Mouse (Mus musculus): ENCODE measurements around the gene Igf2bp1.

Gene Igf2bp1

GRCm38 (mm10) chr11:96005403-96006271 is at the start of gene Igf2bp1:
Igf2bp1 (minus strand) TSS chr11:96005940.
- peak; percentile 8 for DNase-seq

- no peak for DNase-seq
Observed at GRCm38 (mm10) chr11:96050854-96051253, 45.1 kb upstream of the Igf2bp1 start.

- no peak for DNase-seq
Observed at GRCm38 (mm10) chr11:96049939-96050338, 44.2 kb upstream of the Igf2bp1 start.

GRCm38 (mm10) chr11:96047469-96048373 is 42.0 kb upstream of the Igf2bp1 start:
- DNase-seq = no peak

GRCm38 (mm10) chr11:96046793-96047192 is 41.1 kb upstream of the Igf2bp1 start:
- no peak for DNase-seq

GRCm38 (mm10) chr11:96046028-96046427 is 40.3 kb upstream of the Igf2bp1 start:
- DNase-seq = no peak

- DNase-seq = no peak
Observed at GRCm38 (mm10) chr11:96044803-96045567, 39.2 kb upstream of the Igf2bp1 start.

GRCm38 (mm10) chr11:96038560-96038959 is 32.8 kb upstream of the Igf2bp1 start:
- no peak for DNase-seq

- DNase-seq = no peak
Observed at GRCm38 (mm10) chr11:96037499-96037898, 31.8 kb upstream of the Igf2bp1 start.

- no peak for DNase-seq
Observed at GRCm38 (mm10) chr11:96035133-96035532, 29.4 kb upstream of the Igf2bp1 start.

- DNase-seq = peak; percentile 94
Observed at GRCm38 (mm10) chr11:96034596-96035052, 28.9 kb upstream of the Igf2bp1 start, which contains the start of gene Snf8. Snf8 (plus strand) TSS chr11:96034885.

- no peak for DNase-seq
Observed at GRCm38 (mm10) chr11:96034116-96034515, 28.4 kb upstream of the Igf2bp1 start.

GRCm38 (mm10) chr11:96033264-96033663 is 27.5 kb upstream of the Igf2bp1 start:
- DNase-seq = no peak

GRCm38 (mm10) chr11:96031701-96032100 is 26.0 kb upstream of the Igf2bp1 start:
- DNase-seq = no peak

- no peak for DNase-seq
Observed at GRCm38 (mm10) chr11:96030571-96030970, 24.8 kb upstream of the Igf2bp1 start.

GRCm38 (mm10) chr11:96028130-96028529 is 22.4 kb upstream of the Igf2bp1 start:
- no peak for DNase-seq

- DNase-seq = no peak
Observed at GRCm38 (mm10) chr11:96020622-96021021, 14.9 kb upstream of the Igf2bp1 start.

GRCm38 (mm10) chr11:96017941-96018351 is 12.2 kb upstream of the Igf2bp1 start:
- no peak for DNase-seq

GRCm38 (mm10) chr11:96015421-96015820 is 9.7 kb upstream of the Igf2bp1 start:
- no peak for DNase-seq

GRCm38 (mm10) chr11:96011982-96012381 is 6.2 kb upstream of the Igf2bp1 start:
- no peak for DNase-seq

GRCm38 (mm10) chr11:96008827-96009226 is 3.1 kb upstream of the Igf2bp1 start:
- DNase-seq = no peak

GRCm38 (mm10) chr11:96007516-96008235 is 1.9 kb upstream of the Igf2bp1 start:
- DNase-seq = peak; percentile 8
